Mouse (Mus musculus) lung, adult 2 months (tissue): Measurements from ENCODE around the gene Teddm1a.

Source experiments
- CTCF ChIP-seq: fragments of 200-500 bp; IDR thresholded peaks from 2 replicates; pipeline ENCODE4 v1.5.1; 2011; ENCODE audit warnings: mild to moderate bottlenecking, low read length, control low read depth; ENCODE audit not compliant: insufficient read depth
- POLR2A ChIP-seq: fragments of 200-500 bp; IDR thresholded peaks from 2 replicates; pipeline ENCODE4 v1.6.1; 2011; ENCODE audit warnings: low read depth, mild to moderate bottlenecking, control low read depth, low read length, borderline replicate concordance; ENCODE audit errors: extremely low read depth

DNA sequence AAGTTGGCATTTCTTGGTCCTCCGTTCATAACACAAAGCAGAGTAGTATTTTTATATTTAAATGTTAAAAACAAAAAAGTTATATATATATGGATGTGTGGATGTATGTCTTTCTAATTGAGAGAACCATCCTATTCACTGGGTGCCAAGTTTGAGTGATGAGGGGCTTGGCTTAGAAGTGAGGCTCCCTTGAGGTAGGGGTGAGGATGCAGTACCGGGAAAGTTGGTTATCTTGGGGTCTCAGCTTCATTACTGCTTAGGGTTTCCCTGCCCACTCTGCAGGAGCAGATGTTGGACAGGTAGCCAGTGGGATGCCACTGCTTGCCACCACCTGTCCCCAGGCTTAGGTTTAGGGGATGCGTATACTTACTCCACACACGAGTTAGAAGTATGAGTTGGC lies 17.2 kb downstream of the Teddm1a start:
- TF ChIP-seq CTCF (no peak), POLR2A (no peak)
